ENCODE assay signal across 6 mouse cellular contexts in the genomic region with DNA sequence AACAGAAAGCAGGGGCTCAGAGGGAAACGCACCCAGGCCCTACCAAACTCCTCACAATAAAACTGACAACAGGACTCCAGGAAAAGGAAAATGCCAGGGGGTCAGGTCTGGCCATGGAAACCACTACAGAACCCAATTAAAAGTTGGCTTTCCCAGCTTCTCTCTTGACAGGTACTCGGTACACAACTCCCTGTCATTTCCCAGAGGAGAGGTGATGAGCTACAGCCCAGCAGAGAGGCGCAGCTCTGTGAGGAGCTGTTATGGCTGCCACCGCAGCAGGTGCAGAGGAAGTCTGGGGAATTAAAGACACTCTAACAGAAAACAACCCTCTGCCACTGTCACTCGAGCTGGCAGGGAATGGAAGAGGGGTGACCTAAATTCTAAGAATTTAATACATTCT.
"Had no signal": no experiment of that assay in that cellular context is flagged by ENCODE, and none has a peak within 500 bp of the region (broad histone marks: within the 10 kb centered on the region; RNA-seq: fewer than 3 reads in every experiment).

No protein-coding gene starts in this region.

- DNase-seq: kidney, adult 2 months; kidney, postnatal 14 days; left cerebral cortex, postnatal 4 days; lung, adult 18-20 months; right cerebral cortex, adult 18-20 months; right cerebral cortex, postnatal 25 days had no signal
